Mouse (Mus musculus) macrophage (primary cell): ENCODE measurements around the gene Sarnp. TPM values are rescaled to one million over a fixed set of nuclear protein-coding genes. Genes with fewer than 3 reads are reported as not detected.

Experiments
- H3K27ac ChIP-seq: fragments of 350-480 bp; formaldehyde crosslinking; 2 replicates; pipeline ENCODE4 v1.9.0; 2021
- H3K36me3 ChIP-seq: fragments of 350-480 bp; formaldehyde crosslinking; 2 replicates; pipeline ENCODE4 v1.9.0; 2021; ENCODE audit errors: inconsistent target
- H3K4me3 ChIP-seq: fragments of 350-480 bp; formaldehyde crosslinking; 2 replicates; pipeline ENCODE4 v1.9.0; 2021; ENCODE audit errors: inconsistent target
- H3K79me2 ChIP-seq: fragments of 350-480 bp; formaldehyde crosslinking; 2 replicates; pipeline ENCODE4 v1.9.0; 2021; ENCODE audit errors: inconsistent target
- WGBS: methylation state at CpG from one replicate; pipeline ENCODE4 v1.1.7; 2026; ENCODE audit warnings: inconsistent platforms; ENCODE audit not compliant: missing documents; 5-methylcytosine and 5-hydroxymethylcytosine counted together
- polyA plus RNA-seq: library from polyadenylated mRNA; stranded (reverse); fragments of 250-400 nt; gene quantifications from 3 replicates; pipeline ENCODE4 v1.2.4, GENCODE M21; 2018; ENCODE audit warnings: inconsistent platforms

Gene Sarnp
- polyA plus RNA-seq, 1 experiment from 2014 or later, result 146 TPM

DNA sequence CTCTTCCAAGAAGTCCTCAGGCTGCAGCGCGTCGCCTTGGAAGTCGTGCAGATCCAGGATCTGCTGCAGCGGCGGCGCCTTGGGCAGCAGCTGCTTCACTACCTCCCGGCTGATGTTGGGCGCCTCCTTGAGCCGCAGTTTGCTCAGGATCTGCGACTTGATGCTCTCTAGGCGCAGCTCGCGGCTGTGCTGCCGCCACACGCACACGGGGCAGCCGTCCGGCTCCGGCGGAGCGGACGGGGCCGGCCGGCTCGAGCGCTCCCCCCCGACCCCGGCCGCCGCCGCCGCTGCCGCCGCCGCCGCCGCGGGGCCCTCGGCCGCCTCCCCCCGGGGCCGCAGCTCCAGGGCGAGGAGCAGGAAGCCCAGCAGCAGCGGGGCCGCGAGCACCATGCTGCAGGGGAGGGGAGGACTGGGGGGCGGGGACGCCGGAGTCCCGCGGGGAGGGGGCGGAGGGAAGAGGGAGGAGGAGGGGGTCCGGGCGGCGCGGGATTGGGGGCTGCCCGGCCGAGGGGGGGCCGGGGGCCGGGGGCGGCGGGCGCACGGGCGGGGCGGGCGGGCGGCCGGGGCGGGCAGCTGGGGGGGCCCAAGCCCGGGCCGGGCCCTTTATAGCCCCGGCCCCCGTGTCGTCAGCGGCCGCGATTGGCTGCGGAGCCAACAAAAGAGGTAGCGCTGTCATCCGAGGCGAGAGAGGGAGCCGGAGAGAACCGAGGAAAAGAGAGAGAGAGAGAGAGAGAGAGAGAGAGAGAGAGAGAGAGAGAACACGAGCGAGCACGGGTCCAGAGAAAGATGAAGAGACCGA is 74.4 kb downstream of the Sarnp start, which contains the start of gene Gdf11:
Gene Gdf11, minus strand, starts transcription at position 423 of the 799 bp plus-strand sequence.
- H3K4me3 ChIP-seq, result peak within 1 kb of the TSS; percentile 10; the same call in 1 of the 2 replicates
- no peaks in the 10 kb centered on the region for H3K79me2 ChIP-seq
- H3K36me3 ChIP-seq, result no peaks in the 10 kb centered on the region
- no peak within 1 kb of the TSS for H3K27ac ChIP-seq
- WGBS, result under 1% methylated on average over 51 of the region's 89 CpGs

GRCm38 (mm10) chr10:128892246-128892645 is 75.1 kb downstream of the Sarnp start:
- no peaks in the 10 kb centered on the region for H3K79me2 ChIP-seq
- no peak overlapping the region for H3K4me3 ChIP-seq
- H3K36me3 ChIP-seq, result no peaks in the 10 kb centered on the region
- 8% methylated on average over 8 of the region's 9 CpGs for WGBS
- H3K27ac ChIP-seq, result no peak overlapping the region

GRCm38 (mm10) chr10:128895437-128895836 is 78.3 kb downstream of the Sarnp start:
- H3K4me3 ChIP-seq, result no peak overlapping the region
- H3K36me3 ChIP-seq, result no peaks in the 10 kb centered on the region
- H3K79me2 ChIP-seq, result no peaks in the 10 kb centered on the region
- 1% methylated on average over 9 of the region's 9 CpGs for WGBS
- no peak overlapping the region for H3K27ac ChIP-seq

- Histone ChIP-seq H3K36me3 (no peaks in the 10 kb centered on the region), H3K4me3 (no peak overlapping the region), H3K27ac (no peak overlapping the region), H3K79me2 (no peaks in the 10 kb centered on the region)
- WGBS, result 15% methylated on average over 17 of the region's 17 CpGs
Observed at GRCm38 (mm10) chr10:128895952-128896693, 79.0 kb downstream of the Sarnp start.

GRCm38 (mm10) chr10:128896807-128897206 is 79.7 kb downstream of the Sarnp start:
- Histone ChIP-seq H3K79me2 (no peaks in the 10 kb centered on the region), H3K36me3 (no peaks in the 10 kb centered on the region), H3K27ac (no peak overlapping the region), H3K4me3 (no peak overlapping the region)
- 40% methylated on average over 1 of the region's 1 CpGs for WGBS

- WGBS, result 33% methylated on average over 1 of the region's 1 CpGs
- Histone ChIP-seq H3K36me3 (no peaks in the 10 kb centered on the region), H3K79me2 (no peaks in the 10 kb centered on the region), H3K4me3 (no peak overlapping the region), H3K27ac (no peak overlapping the region)
Observed at GRCm38 (mm10) chr10:128897501-128897900, 80.4 kb downstream of the Sarnp start.

GRCm38 (mm10) chr10:128899759-128900490 is 82.8 kb downstream of the Sarnp start:
- no peak overlapping the region for H3K4me3 ChIP-seq
- H3K27ac ChIP-seq, result no peak overlapping the region
- no peaks in the 10 kb centered on the region for H3K79me2 ChIP-seq
- no peaks in the 10 kb centered on the region for H3K36me3 ChIP-seq
- 74% methylated on average over 6 of the region's 6 CpGs for WGBS

- 87% methylated on average over 3 of the region's 3 CpGs for WGBS
- H3K4me3 ChIP-seq, result no peak within 1 kb of the TSS
Observed at GRCm38 (mm10) chr10:128900698-128901097, 83.6 kb downstream of the Sarnp start, which contains the start of gene Cd63. Gene Cd63 (plus strand): TSS chr10:128900989.

DNA sequence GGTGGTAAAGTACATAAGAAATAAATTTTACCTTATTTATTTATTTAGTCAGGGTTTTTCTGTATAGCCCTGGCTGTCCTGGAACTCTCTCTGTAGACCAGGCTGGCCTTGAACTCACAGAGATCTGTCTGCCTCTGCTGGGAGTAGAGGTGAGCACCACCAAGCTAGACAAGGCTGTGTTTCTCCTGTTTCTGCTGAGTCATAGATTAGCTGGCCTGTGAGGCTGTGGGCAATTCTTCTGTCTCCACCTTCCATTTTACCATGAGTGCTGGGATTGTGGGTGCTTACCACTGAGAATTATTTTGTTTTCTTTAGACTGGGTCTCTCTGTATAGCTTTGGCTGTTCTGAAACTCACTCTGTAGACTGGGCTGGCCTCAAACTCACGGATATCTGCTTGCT is 84.3 kb downstream of the Sarnp start:
- Histone ChIP-seq H3K36me3 (no peaks in the 10 kb centered on the region), H3K27ac (peak overlapping the region; percentile 66), H3K79me2 (no peaks in the 10 kb centered on the region), H3K4me3 (no peak overlapping the region)
- 57% methylated on average over 1 of the region's 1 CpGs for WGBS

More at GRCm38 (mm10) chr10:128900698-128901097, 83.6 kb downstream of the Sarnp start, which contains the start of gene Cd63:
- H3K27ac ChIP-seq, result peak within 1 kb of the TSS; percentile 66
- H3K79me2 ChIP-seq, result no peaks in the 10 kb centered on the region
- no peaks in the 10 kb centered on the region for H3K36me3 ChIP-seq

GRCm38 (mm10) chr10:128902409-128902988 is 85.4 kb downstream of the Sarnp start:
- Histone ChIP-seq H3K27ac (peak overlapping the region; percentile 66), H3K79me2 (no peaks in the 10 kb centered on the region), H3K36me3 (no peaks in the 10 kb centered on the region), H3K4me3 (no peak overlapping the region)
- 13% methylated on average over 3 of the region's 3 CpGs for WGBS

DNA sequence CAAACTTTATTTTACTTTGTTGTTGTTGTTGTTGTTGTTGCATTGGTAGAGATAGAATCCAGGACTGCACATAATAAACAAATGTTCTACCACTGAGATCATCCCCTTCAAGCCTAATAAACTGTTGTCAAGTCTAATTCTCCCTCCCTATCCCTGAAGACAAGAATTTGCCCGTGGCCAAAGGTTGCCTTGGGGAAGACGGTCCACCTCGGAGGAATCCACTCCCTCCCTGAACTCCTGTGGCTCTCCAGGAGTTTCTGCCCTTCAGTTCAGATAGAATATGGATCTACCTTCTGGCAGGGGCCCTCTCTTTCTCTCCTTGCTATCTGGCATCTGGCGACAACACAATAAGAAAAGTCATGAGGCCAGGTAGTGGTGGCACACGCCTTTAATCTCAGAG is 87.7 kb downstream of the Sarnp start:
- peaks cover 4% of the 10 kb centered on the region; the same call in 1 of the 2 replicates for H3K79me2 ChIP-seq
- WGBS, result 91% methylated on average over 5 of the region's 5 CpGs
- H3K27ac ChIP-seq, result no peak overlapping the region
- no peaks in the 10 kb centered on the region for H3K36me3 ChIP-seq
- H3K4me3 ChIP-seq, result no peak overlapping the region

GRCm38 (mm10) chr10:128908778-128909448 is 91.8 kb downstream of the Sarnp start:
- WGBS, result 63% methylated on average over 13 of the region's 13 CpGs
- peak overlapping the region; percentile 94 for H3K27ac ChIP-seq
- H3K79me2 ChIP-seq, result peaks cover 42% of the 10 kb centered on the region
- H3K4me3 ChIP-seq, result peak overlapping the region; percentile 20; the same call in 1 of the 2 replicates
- peaks cover 17% of the 10 kb centered on the region for H3K36me3 ChIP-seq

GRCm38 (mm10) chr10:128909567-128910028 is 92.5 kb downstream of the Sarnp start:
- H3K36me3 ChIP-seq, result peaks cover 24% of the 10 kb centered on the region
- peaks cover 49% of the 10 kb centered on the region for H3K79me2 ChIP-seq
- peak overlapping the region; percentile 94 for H3K27ac ChIP-seq
- 2% methylated on average over 14 of the region's 41 CpGs for WGBS
- peak overlapping the region; percentile 20; the same call in 1 of the 2 replicates for H3K4me3 ChIP-seq
